Mouse (Mus musculus): ENCODE results near the gene Gabbr2.

The Gabbr2 gene

GRCm38 (mm10) chr4:46806876-46807275, 184.8 kb downstream of the Gabbr2 start:
- no peak for DNase-seq

GRCm38 (mm10) chr4:46805910-46806309, 185.8 kb downstream of the Gabbr2 start:
- DNase-seq: no peak

- no peak for DNase-seq
Observed at GRCm38 (mm10) chr4:46802386-46802785, 189.3 kb downstream of the Gabbr2 start.

- DNase-seq: no peak
Observed at GRCm38 (mm10) chr4:46799904-46800303, 191.8 kb downstream of the Gabbr2 start.

GRCm38 (mm10) chr4:46795707-46796106, 196.0 kb downstream of the Gabbr2 start:
- DNase-seq: no peak

- no peak for DNase-seq
Observed at GRCm38 (mm10) chr4:46794583-46794982, 197.1 kb downstream of the Gabbr2 start.

GRCm38 (mm10) chr4:46792280-46793026, 199.2 kb downstream of the Gabbr2 start:
- no peak for DNase-seq

- DNase-seq: no peak
Observed at GRCm38 (mm10) chr4:46791268-46791951, 200.3 kb downstream of the Gabbr2 start.

- DNase-seq: no peak
Observed at GRCm38 (mm10) chr4:46790609-46791267, 200.9 kb downstream of the Gabbr2 start.

- no peak for DNase-seq
Observed at GRCm38 (mm10) chr4:46784430-46785049, 207.1 kb downstream of the Gabbr2 start.

GRCm38 (mm10) chr4:46781109-46781508, 210.6 kb downstream of the Gabbr2 start:
- no peak for DNase-seq

GRCm38 (mm10) chr4:46775959-46776358, 215.7 kb downstream of the Gabbr2 start:
- DNase-seq: no peak

GRCm38 (mm10) chr4:46774652-46775051, 217.0 kb downstream of the Gabbr2 start:
- no peak for DNase-seq

- no peak for DNase-seq
Observed at GRCm38 (mm10) chr4:46773243-46773642, 218.4 kb downstream of the Gabbr2 start.

GRCm38 (mm10) chr4:46772591-46772990, 219.1 kb downstream of the Gabbr2 start:
- DNase-seq: no peak

- DNase-seq: no peak
Observed at GRCm38 (mm10) chr4:46771116-46771515, 220.6 kb downstream of the Gabbr2 start.

- DNase-seq: no peak
Observed at GRCm38 (mm10) chr4:46770635-46771034, 221.0 kb downstream of the Gabbr2 start.

GRCm38 (mm10) chr4:46770090-46770489, 221.6 kb downstream of the Gabbr2 start:
- DNase-seq: no peak

- no peak for DNase-seq
Observed at GRCm38 (mm10) chr4:46766326-46766725, 225.3 kb downstream of the Gabbr2 start.

- DNase-seq: no peak
Observed at GRCm38 (mm10) chr4:46759838-46760237, 231.8 kb downstream of the Gabbr2 start.

- no peak for DNase-seq
Observed at GRCm38 (mm10) chr4:46758340-46759041, 233.2 kb downstream of the Gabbr2 start.

GRCm38 (mm10) chr4:46754407-46755194, 237.1 kb downstream of the Gabbr2 start:
- no peak for DNase-seq
